Mouse (Mus musculus) liver, postnatal 0 days (tissue): Measurements from ENCODE around the gene Ggnbp2.

ENCODE experiments used
- CTCF ChIP-seq: sonication (generic); IDR thresholded peaks from 2 replicates; pipeline ENCODE4 v1.5.1; 2016; ENCODE audit warnings: antibody characterized with exemption, low read depth
- EP300 ChIP-seq: IDR thresholded peaks from 2 replicates; pipeline ENCODE4 v1.6.1; 2016; ENCODE audit warnings: antibody characterized with exemption, low read depth, mild to moderate bottlenecking

DNA sequence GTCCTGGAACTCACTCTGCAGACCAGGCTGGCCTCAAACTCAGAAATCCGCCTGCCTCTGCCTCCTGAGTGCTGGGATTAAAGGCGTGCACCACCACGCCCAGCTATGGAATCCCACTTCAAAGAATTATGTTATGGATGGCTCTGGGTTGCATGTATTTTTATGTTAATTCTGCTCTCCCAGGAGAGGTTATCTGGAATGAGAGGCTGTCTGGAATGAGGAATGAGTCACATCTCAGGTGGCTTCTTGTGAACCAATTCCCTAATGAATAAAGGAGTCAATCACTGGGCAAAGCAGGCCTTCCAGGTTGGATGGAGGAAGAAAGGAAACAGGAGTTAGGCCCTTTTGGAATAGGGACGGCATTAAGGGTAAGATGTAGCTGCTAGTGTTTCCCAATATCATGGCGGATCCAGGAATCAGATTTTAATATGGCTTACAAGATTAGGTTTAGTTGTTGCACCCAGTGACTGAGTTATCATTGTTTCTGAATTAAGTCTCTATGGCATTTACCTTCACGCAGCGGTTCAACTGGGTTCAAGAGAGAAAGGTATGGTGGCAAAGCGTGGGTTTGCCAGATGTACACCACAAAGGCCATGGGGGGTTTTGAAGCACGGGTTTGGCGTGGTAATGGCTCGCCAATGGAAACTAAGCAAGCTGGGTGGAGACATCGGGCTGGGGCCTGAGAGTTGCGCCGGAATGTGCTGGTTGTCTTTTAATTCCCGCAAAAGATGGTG is 23.7 kb downstream of the Ggnbp2 start:
- TF ChIP-seq CTCF (no peak), EP300 (no peak)
